Comparison of ENCODE assay signal across 37 mouse cellular contexts in the genomic region with DNA sequence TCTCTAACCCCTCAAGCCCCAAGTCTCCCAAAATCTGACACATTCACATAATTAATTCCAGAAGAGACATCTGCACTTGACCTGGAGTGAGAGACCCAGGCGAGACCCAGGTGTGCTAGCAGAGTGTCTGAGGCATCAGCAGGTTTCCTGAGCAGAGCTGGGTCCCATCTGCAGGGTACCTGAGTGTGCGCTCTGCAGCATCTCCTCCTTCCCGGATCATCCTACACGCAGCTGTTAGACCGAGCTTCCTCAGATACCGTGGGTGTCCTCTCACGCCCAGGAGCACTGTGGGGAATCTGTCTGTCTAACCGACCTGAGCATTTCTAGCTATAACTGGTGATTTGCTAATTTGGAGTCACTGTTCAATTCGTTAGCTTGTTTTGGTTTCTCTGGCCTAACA. TPM values are rescaled to one million over a fixed set of nuclear protein-coding genes. Genes with fewer than 3 reads are reported as not detected.
DNase-seq lines count a peak whose midpoint lies in the region; ATAC-seq and TF ChIP-seq lines count a peak whose summit lies in the region.
"Had no signal": no experiment of that assay in that cellular context is flagged by ENCODE, and none has a peak within 500 bp of the region (broad histone marks: within the 10 kb centered on the region; RNA-seq: fewer than 3 reads in every experiment).

No protein-coding gene starts in this region.

- DNase-seq in frontal cortex, postnatal 10 days (ENCODE audit: low spot score in 2 of 2): no peak
- peak in 1 of 2 experiments; percentile 24 for DNase-seq in layer of hippocampus, adult 2 months (ENCODE audit: low spot score in 2 of 2)
- no peak for DNase-seq in layer of hippocampus, postnatal 25 days (ENCODE audit: extremely low spot score in 1 of 2, low spot score in 1 of 2)
- peak; percentile 39 to 65 for DNase-seq in left cerebral cortex, adult 9 months (ENCODE audit: low spot score in 2 of 2)
- DNase-seq in left cerebral cortex, adult 11 months (ENCODE audit: low spot score): no peak
- DNase-seq in brain, adult 2 months (ENCODE audit: low read depth, low spot score): peak; percentile 81
- DNase-seq in cerebellum, postnatal 25 days: no peak
- DNase-seq: adrenal gland, adult 2 months; adrenal gland, postnatal 36 days; cerebellum, adult 8-10 months; gastrocnemius, adult 2 months; gastrocnemius, postnatal 36 days; heart, adult 2 months; heart, postnatal 10 days; kidney, adult 18-20 months; kidney, postnatal 25 days; liver, embryonic 13.5 days; lung, adult 18-20 months; lung, postnatal 4 days; thymus, adult 2 months; thymus, postnatal 36 days had no signal

- 0 out of 2 replicates have a peak overlapping the region, but pooled peaks have one; percentile 46 for H3K27ac ChIP-seq in layer of hippocampus, adult 2 months
- H3K27ac ChIP-seq: embryonic facial prominence, embryonic 13.5 days; forebrain, embryonic 10.5 days; forebrain, embryonic 15.5 days; gastrocnemius, adult 2 months; heart, adult 2 months; heart, embryonic 13.5 days; hindbrain, embryonic 14.5 days; kidney, embryonic 15.5 days; limb, embryonic 10.5 days; limb, embryonic 15.5 days; liver, embryonic 13.5 days; midbrain, embryonic 12.5 days; neural tube, embryonic 12.5 days had no signal

- ATAC-seq in frontal cortex, adult (ENCODE audit: low TSS enrichment): peak; percentile 90
- ATAC-seq: activated CD4-positive, CD25-positive, alpha-beta regulatory T cell, adult 4 months; forebrain, embryonic 15.5 days; lung, postnatal 0 days had no signal

- no peak overlapping the region for H3K4me3 ChIP-seq in layer of hippocampus, adult 2 months
- H3K4me3 ChIP-seq: embryonic facial prominence, embryonic 13.5 days; forebrain, embryonic 10.5 days; forebrain, embryonic 15.5 days; gastrocnemius, adult 2 months; heart, adult 2 months; heart, embryonic 13.5 days; kidney, embryonic 15.5 days; limb, embryonic 10.5 days; limb, embryonic 15.5 days; liver, embryonic 13.5 days; megakaryocyte, embryonic 14.5 days; midbrain, embryonic 12.5 days; myocyte; neural tube, embryonic 12.5 days had no signal

- TF ChIP-seq CTCF in layer of hippocampus, adult 2 months (conservative IDR thresholded peaks at IDR 0.05): no peak

RNA-seq across cellular contexts. Expression of a gene that starts 10.5 kb away (rescaled TPM):
- 10 to 100 TPM; 46.1 to 48.3 TPM for total RNA-seq in layer of hippocampus, adult 2 months (2021)
- 10 to 100 TPM; 45.1 to 47.1 TPM for total RNA-seq in layer of hippocampus, postnatal 25 days (2021)

RNA-seq across cellular contexts. Expression of a gene that starts 56.3 kb away (rescaled TPM):
- total RNA-seq in layer of hippocampus, adult 2 months (2021): 100 to 1,000 TPM; 245 to 266 TPM
- 100 to 1,000 TPM; 240 to 257 TPM for total RNA-seq in layer of hippocampus, postnatal 25 days (2021)
- total RNA-seq: heart, adult 2 months; hematopoietic stem cell, adult 5-6 weeks had no signal

Comparison
In these comparisons a context has a peak if more than half of its experiments do, and no peak if none do; other contexts are left out.
1. DNase-seq: peak in left cerebral cortex, adult 9 months (2 of 2) and brain, adult 2 months (single experiment); none in frontal cortex, postnatal 10 days (0 of 2), layer of hippocampus, postnatal 25 days (0 of 2), left cerebral cortex, adult 11 months (single experiment) and cerebellum, postnatal 25 days (0 of 2).